Mouse (Mus musculus): Measurements from ENCODE around the gene Theg. TPM values are rescaled to one million over a fixed set of nuclear protein-coding genes. Genes with fewer than 3 reads are reported as not detected.

Theg gene
- total RNA-seq, 2 experiments from 2014 or later: not detected

DNA sequence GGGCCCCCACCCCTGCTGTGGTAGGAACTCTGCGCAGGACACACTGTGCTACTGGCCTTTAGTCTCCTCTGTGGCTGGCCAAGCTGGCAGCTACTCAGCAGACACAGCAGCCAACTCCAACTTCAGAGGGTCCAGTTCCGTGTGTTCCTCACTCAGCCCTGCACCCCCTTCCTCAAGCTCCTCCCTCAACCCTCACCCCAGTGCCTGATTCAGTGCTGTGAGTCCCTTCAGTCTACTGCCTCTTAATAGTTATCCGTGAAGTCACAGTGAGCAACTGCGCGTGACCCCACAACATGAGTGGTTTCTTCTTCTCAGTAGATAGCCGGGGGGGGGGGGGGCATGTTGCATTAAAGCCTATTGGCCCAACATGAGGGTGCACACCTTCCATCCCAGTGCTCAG is 13.5 kb downstream of the Theg start:
- no peak for ATAC-seq (replicated peaks; ENCODE audit: low FRiP score, low TSS enrichment, poor library complexity, severe bottlenecking)

- ATAC-seq (replicated peaks; ENCODE audit: low FRiP score, low TSS enrichment, poor library complexity, severe bottlenecking): no peak
These were observed 15.8 kb downstream of the Theg start for GRCm38 (mm10) chr10:79571314-79571713.

GRCm38 (mm10) chr10:79569921-79570320 is 17.2 kb downstream of the Theg start:
- no peak for ATAC-seq (replicated peaks; ENCODE audit: low FRiP score, low TSS enrichment, poor library complexity, severe bottlenecking)

GRCm38 (mm10) chr10:79559716-79560115 is 27.4 kb downstream of the Theg start:
- no peak for ATAC-seq (replicated peaks; ENCODE audit: low FRiP score, low TSS enrichment, poor library complexity, severe bottlenecking)

- ATAC-seq (replicated peaks; ENCODE audit: low FRiP score, low TSS enrichment, poor library complexity, severe bottlenecking): no peak
These were observed 29.6 kb downstream of the Theg start for GRCm38 (mm10) chr10:79557496-79557895.

DNA sequence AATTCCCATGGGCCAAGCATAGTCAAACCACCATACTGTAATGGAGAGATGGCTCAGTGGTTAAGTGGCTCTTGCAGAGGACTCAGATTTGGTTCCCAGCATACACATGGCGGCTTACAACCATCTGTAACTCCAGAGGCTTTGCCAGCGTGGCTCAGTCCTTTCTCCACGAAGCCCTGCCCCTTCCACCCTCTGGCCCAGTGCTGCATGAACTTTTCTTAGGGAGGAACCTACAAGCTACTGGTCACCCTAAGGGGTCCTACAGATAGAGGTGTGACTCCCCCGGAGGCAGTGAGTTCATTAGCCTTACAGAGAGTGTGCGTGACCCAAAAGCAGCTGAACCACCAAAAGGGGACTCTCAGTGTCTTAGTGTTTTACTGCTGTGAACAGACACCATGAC is 30.2 kb downstream of the Theg start:
- ATAC-seq (replicated peaks; ENCODE audit: low FRiP score, low TSS enrichment, poor library complexity, severe bottlenecking): no peak

- ATAC-seq (replicated peaks; ENCODE audit: low FRiP score, low TSS enrichment, poor library complexity, severe bottlenecking): no peak
These were observed 31.9 kb downstream of the Theg start for GRCm38 (mm10) chr10:79555238-79555724.

DNA sequence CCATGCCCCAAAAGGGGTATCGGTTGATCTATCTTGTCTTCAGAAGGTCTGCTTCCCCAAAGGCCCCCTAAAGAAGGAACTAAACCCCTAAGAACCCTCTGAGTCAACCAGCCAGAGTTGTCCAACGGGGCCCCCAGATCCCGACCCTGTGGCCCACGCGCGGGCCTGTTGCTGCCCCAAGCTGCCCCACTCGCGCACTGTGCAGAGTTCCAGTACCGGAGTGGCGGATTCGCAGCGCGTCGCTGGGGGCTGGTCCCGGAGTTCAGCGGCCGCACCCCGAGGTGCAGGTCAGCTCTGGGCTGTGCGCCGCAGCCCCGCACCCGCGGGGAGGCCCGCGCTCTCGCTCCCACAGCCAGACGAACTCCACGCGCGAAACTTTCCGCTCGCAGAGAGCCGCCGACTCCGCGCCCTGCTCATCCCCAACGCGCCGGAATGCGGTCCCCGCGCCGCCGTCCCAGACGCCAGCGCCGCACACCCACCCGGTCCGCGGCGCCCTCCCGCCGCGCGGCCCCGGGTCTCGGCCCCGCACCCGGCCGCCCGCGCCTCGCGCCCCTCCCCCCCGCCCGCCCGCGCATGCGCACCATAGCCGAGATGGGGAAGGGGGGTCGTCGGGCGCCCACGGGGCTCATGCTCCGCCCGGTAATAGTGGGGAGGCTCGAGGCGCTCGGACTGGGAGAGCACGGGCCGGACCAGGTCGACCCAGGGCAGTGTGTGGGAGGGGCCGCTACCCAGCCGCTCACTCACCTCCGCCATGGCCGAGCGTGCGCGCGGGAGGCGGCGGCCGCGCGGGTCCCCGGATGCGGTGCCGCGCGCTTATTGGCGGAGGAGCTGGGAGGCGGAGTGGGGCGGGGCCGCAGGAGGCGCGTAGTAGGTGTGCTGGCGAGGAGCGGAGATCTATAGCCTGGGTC is 32.5 kb downstream of the Theg start, which contains the start of gene Mier2:
Gene Mier2 (minus strand): TSS at position 870 of the 908 bp plus-strand sequence.
- peak; percentile 58 for ATAC-seq (replicated peaks; ENCODE audit: low FRiP score, low TSS enrichment, poor library complexity, severe bottlenecking)

GRCm38 (mm10) chr10:79553691-79554090 is 33.4 kb downstream of the Theg start:
- no peak for ATAC-seq (replicated peaks; ENCODE audit: low FRiP score, low TSS enrichment, poor library complexity, severe bottlenecking)

DNA sequence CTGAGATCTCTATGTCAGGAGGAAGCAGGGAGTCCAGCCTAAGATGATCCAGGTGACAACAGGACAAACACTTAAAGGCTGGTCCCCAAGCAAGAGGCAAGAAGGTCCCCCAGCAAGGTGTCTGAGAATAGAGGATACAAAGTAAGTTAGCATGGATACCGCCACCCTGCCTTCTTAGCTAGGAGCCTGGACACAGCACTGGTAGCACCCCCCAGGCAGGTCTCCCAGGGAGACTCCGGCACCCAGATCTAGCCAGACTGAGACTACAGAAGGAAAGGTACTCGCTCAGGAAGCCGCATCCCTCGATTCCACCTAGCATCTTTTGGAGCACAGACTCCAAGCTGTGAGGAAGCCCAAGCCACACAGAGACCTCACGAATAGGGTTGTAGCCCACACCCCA is 34.0 kb downstream of the Theg start:
- ATAC-seq (replicated peaks; ENCODE audit: low FRiP score, low TSS enrichment, poor library complexity, severe bottlenecking): no peak

- no peak for ATAC-seq (replicated peaks; ENCODE audit: low FRiP score, low TSS enrichment, poor library complexity, severe bottlenecking)
These were observed 34.6 kb downstream of the Theg start for GRCm38 (mm10) chr10:79552531-79552930.

- ATAC-seq (replicated peaks; ENCODE audit: low FRiP score, low TSS enrichment, poor library complexity, severe bottlenecking): no peak
These were observed 36.8 kb downstream of the Theg start for GRCm38 (mm10) chr10:79550366-79550765.

DNA sequence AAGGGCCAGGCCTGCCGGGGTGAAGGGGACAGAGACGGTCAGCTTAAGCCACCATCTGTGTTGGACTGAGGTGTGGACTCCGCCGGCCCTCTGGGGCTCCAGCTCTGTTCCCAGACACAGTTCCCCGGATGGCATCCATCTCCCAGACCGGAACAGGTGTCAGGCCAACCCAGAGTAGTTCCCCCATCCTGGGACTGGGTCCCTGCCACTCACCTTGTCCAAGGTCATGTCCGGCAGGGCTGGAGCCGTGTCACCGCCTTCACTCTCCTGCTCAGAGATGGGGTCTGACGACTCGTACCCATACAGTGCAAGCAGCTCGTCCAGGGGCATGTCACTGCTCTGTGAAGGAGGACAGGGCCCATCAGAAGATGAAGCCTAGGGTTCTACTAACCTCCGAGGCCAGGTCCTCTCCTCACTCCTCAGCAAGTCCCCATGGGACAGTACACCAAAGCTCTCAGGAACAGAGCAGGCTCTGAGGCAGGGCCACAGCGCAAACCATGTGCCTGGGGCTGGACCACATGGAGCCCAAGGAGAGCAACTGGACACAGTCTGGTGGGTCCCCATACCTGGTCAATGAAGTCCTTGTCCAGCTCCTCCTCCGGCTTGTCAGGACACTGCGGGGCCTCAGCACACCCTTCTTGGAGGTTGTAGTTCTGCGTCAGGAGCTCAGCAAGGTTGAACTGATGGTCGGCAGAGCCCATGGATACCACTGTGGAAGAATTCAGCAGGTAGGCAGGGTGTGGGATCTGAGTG is 38.0 kb downstream of the Theg start:
- ATAC-seq (replicated peaks; ENCODE audit: low FRiP score, low TSS enrichment, poor library complexity, severe bottlenecking): no peak

GRCm38 (mm10) chr10:79548546-79548945 is 38.6 kb downstream of the Theg start:
- ATAC-seq (replicated peaks; ENCODE audit: low FRiP score, low TSS enrichment, poor library complexity, severe bottlenecking): no peak

GRCm38 (mm10) chr10:79547148-79547675 is 39.9 kb downstream of the Theg start:
- ATAC-seq (replicated peaks; ENCODE audit: low FRiP score, low TSS enrichment, poor library complexity, severe bottlenecking): no peak

- no peak for ATAC-seq (replicated peaks; ENCODE audit: low FRiP score, low TSS enrichment, poor library complexity, severe bottlenecking)
These were observed 40.6 kb downstream of the Theg start for GRCm38 (mm10) chr10:79546483-79546882.

- no peak for ATAC-seq (replicated peaks; ENCODE audit: low FRiP score, low TSS enrichment, poor library complexity, severe bottlenecking)
These were observed 41.2 kb downstream of the Theg start for GRCm38 (mm10) chr10:79545891-79546290.

- ATAC-seq (replicated peaks; ENCODE audit: low FRiP score, low TSS enrichment, poor library complexity, severe bottlenecking): no peak
These were observed 42.5 kb downstream of the Theg start for GRCm38 (mm10) chr10:79544631-79545030.

DNA sequence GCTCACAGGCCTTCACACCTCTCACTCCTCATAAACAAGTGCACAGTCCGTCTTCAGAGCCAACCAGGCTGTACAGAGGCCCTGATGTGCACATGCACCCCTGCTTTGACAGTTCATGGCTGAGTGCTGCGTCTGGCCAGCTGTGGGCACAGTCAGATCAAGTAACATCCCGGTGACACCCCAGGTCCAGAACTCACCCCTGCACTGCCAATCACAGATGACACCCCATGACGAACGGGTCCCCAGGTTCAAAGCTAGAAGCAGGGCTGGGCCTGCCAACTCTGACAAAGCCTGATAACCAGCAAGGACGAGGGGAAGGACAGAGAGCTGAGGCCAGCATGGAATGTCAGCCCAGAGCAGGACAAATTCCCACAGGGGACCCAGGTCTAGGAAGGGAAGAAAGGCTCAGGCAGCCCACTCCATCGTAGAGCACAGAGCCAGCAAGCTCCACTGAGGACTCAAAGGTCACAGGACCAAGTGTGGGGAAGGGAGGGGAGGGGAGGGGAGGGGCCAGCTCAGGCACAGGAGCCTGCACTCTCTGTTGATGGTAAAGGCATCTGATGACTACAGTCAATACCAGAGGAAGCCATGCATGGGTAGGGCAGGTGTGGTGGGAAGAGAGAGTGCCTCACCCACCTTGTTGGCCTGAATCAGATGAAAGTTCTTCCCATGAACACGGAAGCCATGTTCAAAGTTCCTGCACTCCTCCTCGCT is 43.1 kb downstream of the Theg start:
- ATAC-seq (replicated peaks; ENCODE audit: low FRiP score, low TSS enrichment, poor library complexity, severe bottlenecking): no peak

GRCm38 (mm10) chr10:79542171-79542570 is 45.0 kb downstream of the Theg start:
- ATAC-seq (replicated peaks; ENCODE audit: low FRiP score, low TSS enrichment, poor library complexity, severe bottlenecking): no peak

Data from megakaryocyte-erythroid progenitor cell, adult 5-6 weeks (primary cell).